9 mouse cellular contexts compared by ENCODE assay signal in the genomic region with DNA sequence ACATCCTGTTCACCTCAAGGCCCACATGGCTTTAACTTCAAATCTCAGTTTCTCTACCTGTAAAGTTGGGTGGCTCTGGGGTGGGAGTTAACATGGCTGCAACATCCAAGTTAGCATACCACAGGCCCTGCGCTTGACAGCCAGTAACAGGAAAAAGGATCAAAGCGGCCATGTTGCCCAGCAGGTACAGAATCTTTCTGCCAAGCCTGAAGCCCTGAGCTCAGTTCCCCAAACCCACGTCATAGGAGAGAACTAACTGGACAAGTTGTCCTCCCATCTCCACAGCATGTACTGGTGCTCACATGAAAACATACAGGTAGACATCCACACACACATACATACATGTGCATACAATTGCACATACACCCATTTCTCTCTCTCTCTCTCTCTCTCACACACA. TPM values are rescaled to one million over a fixed set of nuclear protein-coding genes. Genes with fewer than 3 reads are reported as not detected.
DNase-seq lines count a peak whose midpoint lies in the region; ATAC-seq and TF ChIP-seq lines count a peak whose summit lies in the region.
"Had no signal": no experiment of that assay in that cellular context is flagged by ENCODE, and none has a peak within 500 bp of the region (broad histone marks: within the 10 kb centered on the region; RNA-seq: fewer than 3 reads in every experiment).

No protein-coding gene starts in this region.

- H3K36me3 ChIP-seq in kidney, embryonic 15.5 days = peaks cover 28% of the 10 kb centered on the region
- peaks cover 30% of the 10 kb centered on the region for H3K36me3 ChIP-seq in forebrain, embryonic 10.5 days (replicated peaks)
- H3K36me3 ChIP-seq in intestine, embryonic 15.5 days = no peaks in the 10 kb centered on the region
- no peaks in the 10 kb centered on the region for H3K36me3 ChIP-seq in midbrain, postnatal 0 days (ENCODE audit: insufficient read depth, low read length)

- H3K4me1 ChIP-seq in kidney, embryonic 15.5 days = peaks cover 44% of the 10 kb centered on the region
- H3K4me1 ChIP-seq in forebrain, embryonic 10.5 days = peaks cover 42% of the 10 kb centered on the region
- H3K4me1 ChIP-seq in intestine, embryonic 15.5 days (replicated peaks) = peaks cover 8% of the 10 kb centered on the region; the same call in 1 of the 2 replicates
- 0 out of 2 replicates have a peak, but pooled peaks cover 2% of the 10 kb centered on the region for H3K4me1 ChIP-seq in midbrain, postnatal 0 days (ENCODE audit: insufficient read depth, low read length)

- intact Hi-C loops in gastrocnemius, postnatal 36 days (cut with DNase I) = loop anchor here (10.0 kb wide), 1 partner anchor 163 kb away; no protein-coding TSS in a partner anchor

- 0 out of 2 replicates have a peak overlapping the region, but pooled peaks have one; percentile 21 for H3K9ac ChIP-seq in kidney, embryonic 15.5 days
- H3K9ac ChIP-seq in intestine, embryonic 15.5 days = no peak overlapping the region
- H3K9ac ChIP-seq in midbrain, postnatal 0 days (replicated peaks; ENCODE audit: low read length, poor library complexity, severe bottlenecking) = no peak overlapping the region

- no peaks in the 10 kb centered on the region for H3K9me3 ChIP-seq in kidney, embryonic 15.5 days (replicated peaks)
- peaks cover 10% of the 10 kb centered on the region for H3K9me3 ChIP-seq in forebrain, embryonic 10.5 days
- no peaks in the 10 kb centered on the region for H3K9me3 ChIP-seq in intestine, embryonic 15.5 days
- H3K9me3 ChIP-seq in midbrain, postnatal 0 days (ENCODE audit: low read length) = no peaks in the 10 kb centered on the region

- TF ChIP-seq CTCF in midbrain, postnatal 0 days (IDR thresholded peaks at IDR 0.05) = no peak

- no peak for DNase-seq in kidney, adult 18-20 months
- DNase-seq in forebrain, embryonic 10.5 days (ENCODE audit: extremely low spot score, low spot score) = no peak
- no peak for DNase-seq in midbrain, postnatal 0 days (ENCODE audit: low spot score)
- DNase-seq in gastrocnemius, postnatal 36 days = no peak
- DNase-seq in layer of hippocampus, postnatal 10 days (ENCODE audit: low spot score in 2 of 2) = no peak
- DNase-seq in kidney, postnatal 4 days = no peak
- DNase-seq: cerebellum, postnatal 36 days had no signal

- WGBS in kidney, embryonic 15.5 days = 65% methylated on average over 3 of the region's 3 CpGs
- 85% methylated on average over 3 of the region's 3 CpGs for WGBS in forebrain, embryonic 10.5 days
- WGBS in intestine, embryonic 15.5 days = 89% methylated on average over 3 of the region's 3 CpGs
- WGBS in midbrain, postnatal 0 days = 71% methylated on average over 3 of the region's 3 CpGs

- H3K4me2 ChIP-seq in kidney, embryonic 15.5 days = peak overlapping the region; percentile 92
- peak overlapping the region; percentile 95 for H3K4me2 ChIP-seq in intestine, embryonic 15.5 days (replicated peaks)
- H3K4me2 ChIP-seq in midbrain, postnatal 0 days (ENCODE audit: low read depth, low read length, poor library complexity, severe bottlenecking) = peak overlapping the region; percentile 99

- no peaks in the 10 kb centered on the region for H3K27me3 ChIP-seq in kidney, embryonic 15.5 days
- peaks cover 4% of the 10 kb centered on the region; the same call in 1 of the 2 replicates for H3K27me3 ChIP-seq in forebrain, embryonic 10.5 days (ENCODE audit: poor library complexity, severe bottlenecking)
- no peaks in the 10 kb centered on the region for H3K27me3 ChIP-seq in intestine, embryonic 15.5 days (replicated peaks)
- no peaks in the 10 kb centered on the region; the same call in 1 of the 2 replicates for H3K27me3 ChIP-seq in midbrain, postnatal 0 days (ENCODE audit: insufficient read depth, low read length)

- peak overlapping the region; percentile 70 for H3K4me3 ChIP-seq in kidney, embryonic 15.5 days (replicated peaks)
- H3K4me3 ChIP-seq in forebrain, embryonic 10.5 days = peak overlapping the region; percentile 87
- H3K4me3 ChIP-seq in intestine, embryonic 15.5 days (replicated peaks) = no peak overlapping the region
- H3K4me3 ChIP-seq in midbrain, postnatal 0 days (ENCODE audit: low read depth, low read length) = no peak overlapping the region

- no peak for ATAC-seq in kidney, embryonic 15.5 days (replicated peaks; ENCODE audit: low FRiP score)
- ATAC-seq in intestine, embryonic 15.5 days = no peak
- ATAC-seq in midbrain, postnatal 0 days (ENCODE audit: low FRiP score) = no peak

- no peak overlapping the region for H3K27ac ChIP-seq in kidney, embryonic 15.5 days
- H3K27ac ChIP-seq in forebrain, embryonic 10.5 days = no peak overlapping the region
- no peak overlapping the region for H3K27ac ChIP-seq in intestine, embryonic 15.5 days
- no peak overlapping the region for H3K27ac ChIP-seq in midbrain, postnatal 0 days (ENCODE audit: low read depth, low read length)

RNA-seq across cellular contexts. Expression of a gene that starts 2.1 kb away (rescaled TPM):
- 66.4 and 67.8 TPM in 2 replicates for polyA plus RNA-seq in kidney, embryonic 15.5 days (2015; fragmentation: Nextera tagmentation; extraction: Ambion mirVana)
- 47.8 and 50.5 TPM in 2 replicates for polyA plus RNA-seq in forebrain, embryonic 10.5 days (2016; fragmentation: Nextera tagmentation; extraction: Ambion mirVana)
- 16.8 and 17.4 TPM in 2 replicates for polyA plus RNA-seq in intestine, embryonic 15.5 days (2015; fragmentation: Nextera tagmentation; extraction: Ambion mirVana)
- total RNA-seq in midbrain, postnatal 0 days (2014; rRNA removed) = 9.0 TPM in 2 replicates
- 2.7 and 4.3 TPM in 2 replicates for polyA plus RNA-seq in midbrain, postnatal 0 days (2015; fragmentation: Nextera tagmentation; extraction: Ambion mirVana)
- 1 to 10 TPM; 2.2 to 3.1 TPM for total RNA-seq in gastrocnemius, postnatal 36 days (2021)
- 10 to 100 TPM; 10.8 to 12.5 TPM for total RNA-seq in layer of hippocampus, postnatal 10 days (2021)

Comparison
In these comparisons a context has a peak if more than half of its experiments do, and no peak if none do; other contexts are left out.
1. H3K4me3 ChIP-seq: peak in kidney, embryonic 15.5 days (single experiment) and forebrain, embryonic 10.5 days (single experiment); none in intestine, embryonic 15.5 days (single experiment) and midbrain, postnatal 0 days (single experiment).
2. Peak in every context shown above with its lines, with median percentiles within 50 percentile points of each other: H3K4me2 ChIP-seq.